Mouse (Mus musculus) heart, postnatal 0 days (tissue): Measurements from ENCODE around the gene Tgfb2. TPM values are rescaled to one million over a fixed set of nuclear protein-coding genes. Genes with fewer than 3 reads are reported as not detected.

Experiments used
- ATAC-seq: fragments of 200-750 bp; cut with Nextera tagmentation; 2 replicates; pipeline ENCODE4 v1.8.0; 2017; ENCODE audit warnings: low read depth, moderate number of reproducible peaks, moderate library complexity; ENCODE audit not compliant: insufficient read depth
- DNase-seq: peaks from one replicate; pipeline ENCODE4 v3.0.0-alpha.2; 2016; ENCODE audit warnings: low spot score
- H3K27ac ChIP-seq: fragments of 300-500 bp; sonication (generic); 2 replicates; pipeline ENCODE4 v1.5.1; 2014; ENCODE audit warnings: low read depth, mild to moderate bottlenecking
- H3K27me3 ChIP-seq: fragments of 300-500 bp; sonication (generic); 2 replicates; pipeline ENCODE4 v1.6.1; 2014; ENCODE audit warnings: low read length, mixed read lengths; ENCODE audit not compliant: control insufficient read depth, insufficient read depth
- H3K36me3 ChIP-seq: fragments of 300-500 bp; sonication (generic); replicated peaks from 2 replicates; pipeline ENCODE4 v1.6.1; 2014; ENCODE audit warnings: low read length, mixed read lengths; ENCODE audit not compliant: control insufficient read depth, insufficient read depth
- H3K4me1 ChIP-seq: fragments of 300-500 bp; sonication (generic); 2 replicates; pipeline ENCODE4 v1.6.1; 2014; ENCODE audit warnings: antibody characterized with exemption; ENCODE audit not compliant: control insufficient read depth, insufficient read depth
- H3K4me2 ChIP-seq: fragments of 300-500 bp; sonication (generic); 2 replicates; pipeline ENCODE4 v1.6.1; 2014; ENCODE audit warnings: low read depth, mild to moderate bottlenecking, low read length, moderate library complexity
- H3K4me3 ChIP-seq: fragments of 300-500 bp; sonication (generic); 2 replicates; pipeline ENCODE4 v1.5.1; 2014; ENCODE audit warnings: low read depth, low read length
- H3K9ac ChIP-seq: fragments of 300-500 bp; sonication (generic); replicated peaks from 2 replicates; pipeline ENCODE4 v1.6.1; 2014; ENCODE audit warnings: low read depth, low read length, mixed read lengths
- H3K9me3 ChIP-seq: fragments of 300-500 bp; sonication (generic); replicated peaks from 2 replicates; pipeline ENCODE4 v1.6.1; 2016; ENCODE audit warnings: low read length; ENCODE audit not compliant: control insufficient read depth
- CTCF ChIP-seq: IDR thresholded peaks from 2 replicates; pipeline ENCODE4 v1.5.1; 2016; ENCODE audit warnings: antibody characterized with exemption, control low read depth, low read depth
- EP300 ChIP-seq: IDR thresholded peaks from 2 replicates; pipeline ENCODE4 v1.6.1; 2016; ENCODE audit warnings: antibody characterized with exemption, low read depth
- WGBS: fragments of 180-500 bp; shearing (Covaris S2); extraction: QIAGEN DNeasy Blood & Tissue Kit; methylation state at CpG from one replicate; pipeline ENCODE4 v1.1.7; 2014; 5-methylcytosine and 5-hydroxymethylcytosine counted together
- polyA plus RNA-seq: library from polyadenylated mRNA; unstranded; fragments of >200 nt; fragmentation: Nextera tagmentation; extraction: Ambion mirVana; gene quantifications from 2 replicates; pipeline ENCODE4 v1.2.1, GENCODE M21; 2015
- total RNA-seq: library from RNA; depleted of rRNA; stranded (reverse); fragments of >200 nt; gene quantifications from 2 replicates; pipeline ENCODE4 v1.2.3, GENCODE M21; 2014; ENCODE audit warnings: low replicate concordance

Gene Tgfb2
- total and polyA plus RNA-seq, 2 experiments from 2014 or later: 17.7 to 19.9 TPM

- no peak for TF ChIP-seq EP300
- no peak for TF ChIP-seq CTCF
- H3K9ac ChIP-seq: no peak overlapping the region
- H3K4me2 ChIP-seq: no peak overlapping the region
- ATAC-seq (no peak), DNase-seq (no peak)
- no peak overlapping the region for H3K4me3 ChIP-seq
- peaks cover 23% of the 10 kb centered on the region for H3K4me1 ChIP-seq
- WGBS: 76% methylated on average over 6 of the region's 6 CpGs
- no peaks in the 10 kb centered on the region for H3K9me3 ChIP-seq
- no peaks in the 10 kb centered on the region for H3K36me3 ChIP-seq
- no peaks in the 10 kb centered on the region for H3K27me3 ChIP-seq
- H3K27ac ChIP-seq: no peak overlapping the region
Measured at GRCm38 (mm10) chr1:186675263-186675662, 30.5 kb downstream of the Tgfb2 start.

DNA sequence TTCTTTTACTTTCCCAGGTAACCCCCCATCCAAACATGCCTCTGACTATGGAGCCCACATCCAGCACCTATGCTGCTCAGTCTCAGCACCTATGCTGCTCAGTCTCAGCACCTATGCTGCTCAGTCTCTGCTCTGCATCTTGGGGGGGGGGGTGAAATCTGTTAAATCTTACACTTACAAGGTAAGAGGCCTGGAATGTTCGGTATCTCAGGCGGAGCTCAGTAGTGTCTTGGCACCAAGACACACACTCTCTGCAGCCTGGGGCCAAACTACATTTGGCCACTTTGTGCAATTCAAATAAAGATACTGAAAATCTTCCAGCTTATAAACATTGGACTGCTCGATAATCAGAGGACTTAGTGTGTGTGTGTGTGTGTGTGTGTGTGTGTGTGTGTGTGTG is 31.2 kb downstream of the Tgfb2 start:
- Histone ChIP-seq H3K27ac (no peak overlapping the region), H3K9ac (no peak overlapping the region), H3K4me2 (no peak overlapping the region), H3K27me3 (no peaks in the 10 kb centered on the region), H3K4me3 (no peak overlapping the region), H3K9me3 (no peaks in the 10 kb centered on the region), H3K4me1 (peaks cover 18% of the 10 kb centered on the region), H3K36me3 (no peaks in the 10 kb centered on the region)
- DNase-seq: no peak
- whole genome bisulfite sequencing: 47% methylated on average over 3 of the region's 3 CpGs
- TF ChIP-seq EP300: no peak
- TF ChIP-seq CTCF: no peak
- ATAC-seq: no peak

DNA sequence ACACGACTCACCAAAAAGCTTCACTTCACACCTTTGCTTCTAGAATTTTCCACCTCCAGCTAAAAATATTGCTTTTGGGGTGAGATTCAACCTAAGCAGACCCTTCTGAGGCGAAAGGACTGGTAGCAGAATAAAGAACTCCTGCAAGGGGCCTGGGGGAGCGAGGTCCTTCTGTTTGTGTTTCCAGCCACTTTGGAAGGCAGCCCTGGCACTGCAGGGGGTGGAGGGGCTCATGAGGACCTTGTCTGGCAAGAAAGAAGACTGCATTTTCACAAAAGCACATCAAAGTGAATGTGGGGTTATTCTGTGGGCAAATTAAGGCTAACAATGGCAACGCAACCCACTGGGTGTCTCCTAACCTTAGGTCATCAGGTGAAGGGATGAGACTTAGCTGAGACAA is 32.6 kb downstream of the Tgfb2 start:
- no peak overlapping the region for H3K27ac ChIP-seq
- no peak overlapping the region for H3K9ac ChIP-seq
- no peak overlapping the region for H3K4me2 ChIP-seq
- H3K36me3 ChIP-seq: no peaks in the 10 kb centered on the region
- H3K27me3 ChIP-seq: no peaks in the 10 kb centered on the region
- 87% methylated on average over 4 of the region's 4 CpGs for WGBS
- no peak for DNase-seq
- H3K4me3 ChIP-seq: no peak overlapping the region
- TF ChIP-seq EP300 (no peak), CTCF (no peak)
- no peaks in the 10 kb centered on the region for H3K9me3 ChIP-seq
- H3K4me1 ChIP-seq: peaks cover 13% of the 10 kb centered on the region
- no peak for ATAC-seq

DNA sequence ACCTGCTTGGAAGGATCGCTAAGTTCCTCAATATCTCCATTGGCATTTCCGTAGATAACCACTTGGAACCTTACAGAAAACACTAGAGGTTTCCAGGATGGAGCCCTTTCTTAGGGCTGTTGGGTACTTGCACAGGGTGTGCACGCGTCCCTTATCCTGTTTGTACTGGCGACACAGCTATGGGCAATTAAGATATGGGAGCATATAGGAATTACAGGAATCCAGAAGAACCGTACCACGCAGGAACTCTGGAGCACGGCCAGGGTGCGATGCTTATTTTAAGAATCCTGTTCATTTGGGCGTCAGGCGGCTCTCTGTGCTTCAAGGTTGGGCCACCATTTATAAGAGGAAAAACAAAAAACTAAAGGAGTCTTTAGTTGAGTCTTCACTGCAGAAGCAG is 42.4 kb downstream of the Tgfb2 start:
- Histone ChIP-seq H3K9me3 (no peaks in the 10 kb centered on the region), H3K27me3 (no peaks in the 10 kb centered on the region), H3K4me2 (peak overlapping the region; percentile 49), H3K4me1 (peaks cover 44% of the 10 kb centered on the region), H3K9ac (no peak overlapping the region), H3K36me3 (no peaks in the 10 kb centered on the region), H3K27ac (peak overlapping the region; percentile 54), H3K4me3 (peak overlapping the region; percentile 16; the same call in 1 of the 2 replicates)
- WGBS: 5% methylated on average over 11 of the region's 11 CpGs
- TF ChIP-seq EP300 (0 out of 2 replicates have a peak, but pooled peaks have one; percentile 51), CTCF (no peak)
- DNase-seq (peak; percentile 82), ATAC-seq (peak; percentile 89)

DNA sequence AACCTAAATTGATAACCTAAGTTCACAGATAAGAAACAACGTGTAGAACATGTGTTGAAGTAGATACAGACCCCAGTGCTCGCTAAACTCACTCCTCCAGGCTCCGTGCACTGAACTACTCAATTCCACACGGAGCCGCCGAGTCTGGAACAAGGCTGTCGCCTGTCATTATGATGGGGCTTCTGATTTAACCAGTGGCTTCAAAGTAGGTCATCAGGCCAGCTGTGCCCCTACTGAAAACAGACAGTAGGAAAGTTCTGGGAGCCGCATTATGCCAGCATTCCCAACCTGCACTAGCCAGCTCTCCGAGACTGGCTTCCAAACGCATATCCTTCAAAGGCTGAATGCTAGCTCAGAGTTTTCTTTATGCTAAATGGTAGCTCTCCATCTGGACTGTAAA is 42.8 kb downstream of the Tgfb2 start:
- DNase-seq (no peak), ATAC-seq (peak; percentile 42)
- Histone ChIP-seq H3K27me3 (no peaks in the 10 kb centered on the region), H3K36me3 (no peaks in the 10 kb centered on the region), H3K4me2 (peak overlapping the region; percentile 49), H3K4me1 (peaks cover 41% of the 10 kb centered on the region), H3K9ac (no peak overlapping the region), H3K9me3 (no peaks in the 10 kb centered on the region), H3K27ac (peak overlapping the region; percentile 54), H3K4me3 (peak overlapping the region; percentile 16; the same call in 1 of the 2 replicates)
- no peak for TF ChIP-seq EP300
- no peak for TF ChIP-seq CTCF
- 7% methylated on average over 10 of the region's 10 CpGs for WGBS
